Mouse (Mus musculus) heart, embryonic 10.5 days (tissue): ENCODE measurements around the gene Triobp. TPM values are rescaled to one million over a fixed set of nuclear protein-coding genes. Genes with fewer than 3 reads are reported as not detected.

ENCODE experiments used
- DNase-seq: peaks from one replicate; pipeline ENCODE4 v3.0.0-alpha.2; 2017; ENCODE audit warnings: low spot score
- H3K27ac ChIP-seq: fragments of 300-500 bp; sonication (generic); 2 replicates; pipeline ENCODE4 v1.5.1; 2016; ENCODE audit warnings: mild to moderate bottlenecking
- H3K27me3 ChIP-seq: fragments of 300-500 bp; sonication (generic); 2 replicates; pipeline ENCODE4 v1.6.1; 2016; ENCODE audit warnings: mild to moderate bottlenecking; ENCODE audit not compliant: poor library complexity, insufficient read depth, severe bottlenecking
- H3K36me3 ChIP-seq: fragments of 300-500 bp; sonication (generic); 2 replicates; pipeline ENCODE4 v1.6.1; 2016; ENCODE audit warnings: mild to moderate bottlenecking, moderate library complexity
- H3K4me1 ChIP-seq: fragments of 300-500 bp; sonication (generic); 2 replicates; pipeline ENCODE4 v1.6.1; 2016; ENCODE audit warnings: mild to moderate bottlenecking
- H3K4me3 ChIP-seq: fragments of 300-500 bp; sonication (generic); 2 replicates; pipeline ENCODE4 v1.5.1; 2016; ENCODE audit warnings: mild to moderate bottlenecking, moderate library complexity
- H3K9me3 ChIP-seq: fragments of 300-500 bp; sonication (generic); 2 replicates; pipeline ENCODE4 v1.6.1; 2016; ENCODE audit warnings: mild to moderate bottlenecking, moderate library complexity
- WGBS: fragments of 180-500 bp; shearing (Covaris S2); methylation state at CpG from one replicate; pipeline ENCODE4 v1.1.7; 2016; 5-methylcytosine and 5-hydroxymethylcytosine counted together
- polyA plus RNA-seq: library from polyadenylated mRNA; unstranded; fragments of >200 nt; fragmentation: Nextera tagmentation; extraction: Ambion mirVana; gene quantifications from 2 replicates; pipeline ENCODE4 v1.2.1, GENCODE M21; 2016

The Triobp gene
- polyA plus RNA-seq: 63.6 and 68.2 TPM in 2 replicates

GRCm38 (mm10) chr15:78947657-78948056, at the start of gene Triobp:
Gene Triobp (plus strand): TSS chr15:78947724.
- Histone ChIP-seq H3K9me3 (no peaks in the 10 kb centered on the region), H3K27ac (peak within 1 kb of the TSS; percentile 81), H3K36me3 (peaks cover 4% of the 10 kb centered on the region; the same call in 1 of the 2 replicates), H3K4me3 (peak within 1 kb of the TSS; percentile 60), H3K4me1 (peaks cover 24% of the 10 kb centered on the region), H3K27me3 (peaks cover 14% of the 10 kb centered on the region)
- WGBS: under 1% methylated on average over 24 of the region's 24 CpGs
- DNase-seq: peak; percentile 96

- H3K36me3 ChIP-seq: peaks cover 34% of the 10 kb centered on the region
- peak overlapping the region; percentile 92 for H3K27ac ChIP-seq
- 36% methylated on average over 6 of the region's 6 CpGs for WGBS
- peaks cover 84% of the 10 kb centered on the region for H3K4me1 ChIP-seq
- H3K4me3 ChIP-seq: peak overlapping the region; percentile 83
- H3K9me3 ChIP-seq: no peaks in the 10 kb centered on the region
- DNase-seq: no peak
- no peaks in the 10 kb centered on the region for H3K27me3 ChIP-seq
Observed at GRCm38 (mm10) chr15:78898507-78899001, 49.0 kb upstream of the Triobp start.

- Histone ChIP-seq H3K4me1 (peaks cover 76% of the 10 kb centered on the region), H3K27ac (peak within 1 kb of the TSS; percentile 92), H3K9me3 (no peaks in the 10 kb centered on the region), H3K27me3 (no peaks in the 10 kb centered on the region), H3K4me3 (peak within 1 kb of the TSS; percentile 83), H3K36me3 (peaks cover 35% of the 10 kb centered on the region)
- no peak for DNase-seq
- 1% methylated on average over 20 of the region's 20 CpGs for WGBS
Observed at GRCm38 (mm10) chr15:78899409-78899739, 48.1 kb upstream of the Triobp start, which contains the start of gene Gm49510. Gene Gm49510 (plus strand): TSS chr15:78899667.

DNA sequence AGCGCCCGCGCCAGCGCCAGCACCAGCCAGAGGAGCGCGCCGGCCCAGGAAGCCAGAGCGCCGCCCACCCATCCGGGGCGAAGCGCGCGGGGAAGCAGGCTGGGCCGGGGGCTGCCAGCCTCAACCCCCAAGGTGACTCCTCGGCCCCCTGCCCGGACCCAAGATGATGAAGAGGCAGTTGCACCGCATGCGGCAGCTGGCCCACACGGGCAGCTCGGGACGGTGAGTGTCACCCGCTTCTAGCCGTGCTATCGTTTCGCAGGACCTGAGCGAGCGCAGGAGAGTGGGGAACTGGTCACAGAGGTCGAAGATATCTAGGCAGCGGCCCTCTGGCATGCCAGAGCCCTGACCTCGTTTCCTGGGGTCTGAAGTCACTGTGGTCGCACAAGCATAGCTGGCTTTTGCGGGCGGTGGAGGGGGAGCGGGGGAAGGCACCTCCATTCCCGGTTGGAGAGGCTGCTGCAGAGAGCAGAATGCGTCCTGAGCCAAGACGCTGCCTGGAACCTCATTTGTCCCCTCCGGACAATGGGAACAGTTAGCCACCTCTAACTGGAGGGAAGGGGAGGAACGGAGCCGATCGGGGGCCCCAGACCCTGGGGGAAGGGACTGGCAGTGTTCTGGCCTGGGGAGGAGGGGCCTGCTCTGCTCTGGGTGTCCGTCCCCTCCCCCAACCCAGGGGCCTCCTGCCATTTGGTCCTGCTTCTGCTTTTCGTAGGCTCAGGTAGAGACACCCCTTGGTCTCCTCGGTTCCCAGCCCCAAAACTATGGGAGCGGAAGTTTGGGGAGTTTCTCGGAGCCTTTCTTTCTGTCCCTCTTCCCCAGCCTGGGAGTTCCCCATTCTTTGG, 47.6 kb upstream of the Triobp start, which contains the start of gene Sh3bp1:
TSS of gene Sh3bp1 (plus strand) at position 29 of the 845 bp plus-strand sequence.
- peak; percentile 91 for DNase-seq
- H3K4me3 ChIP-seq: peak within 1 kb of the TSS; percentile 83
- under 1% methylated on average over 47 of the region's 47 CpGs for WGBS
- H3K27me3 ChIP-seq: no peaks in the 10 kb centered on the region
- H3K27ac ChIP-seq: peak within 1 kb of the TSS; percentile 92
- peaks cover 41% of the 10 kb centered on the region for H3K36me3 ChIP-seq
- peaks cover 70% of the 10 kb centered on the region for H3K4me1 ChIP-seq
- H3K9me3 ChIP-seq: no peaks in the 10 kb centered on the region

GRCm38 (mm10) chr15:78900585-78901421, 46.7 kb upstream of the Triobp start:
- WGBS: 17% methylated on average over 18 of the region's 18 CpGs
- peaks cover 46% of the 10 kb centered on the region for H3K36me3 ChIP-seq
- H3K27me3 ChIP-seq: no peaks in the 10 kb centered on the region
- H3K4me1 ChIP-seq: peaks cover 62% of the 10 kb centered on the region
- peak overlapping the region; percentile 83 for H3K4me3 ChIP-seq
- H3K27ac ChIP-seq: peak overlapping the region; percentile 92
- H3K9me3 ChIP-seq: no peaks in the 10 kb centered on the region
- no peak for DNase-seq

DNA sequence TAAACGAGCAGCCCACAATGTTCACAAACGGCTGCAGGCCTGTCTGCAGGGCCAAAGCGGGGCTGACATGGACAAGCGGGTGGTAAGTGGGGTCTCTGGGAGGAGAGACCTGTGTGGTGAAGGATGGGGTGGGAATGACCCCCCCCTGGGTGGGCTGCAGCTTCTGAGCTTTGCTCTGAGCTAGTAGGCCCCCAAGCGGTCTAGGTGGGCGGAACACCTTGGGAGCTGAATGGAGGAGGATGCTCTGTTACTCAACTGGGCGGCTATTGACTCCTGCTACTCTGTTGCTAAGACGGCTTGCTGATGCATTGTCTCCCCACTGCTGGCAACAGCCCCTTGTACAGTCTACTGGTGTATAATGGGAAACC, 46.1 kb upstream of the Triobp start:
- Histone ChIP-seq H3K27ac (peak overlapping the region; percentile 92), H3K4me1 (peaks cover 56% of the 10 kb centered on the region), H3K27me3 (no peaks in the 10 kb centered on the region), H3K9me3 (no peaks in the 10 kb centered on the region), H3K36me3 (peaks cover 49% of the 10 kb centered on the region), H3K4me3 (peak overlapping the region; percentile 83)
- 54% methylated on average over 8 of the region's 8 CpGs for WGBS
- no peak for DNase-seq

- no peaks in the 10 kb centered on the region for H3K27me3 ChIP-seq
- H3K27ac ChIP-seq: no peak overlapping the region
- H3K36me3 ChIP-seq: peaks cover 67% of the 10 kb centered on the region
- H3K9me3 ChIP-seq: no peaks in the 10 kb centered on the region
- DNase-seq: no peak
- WGBS: 10% methylated on average over 2 of the region's 2 CpGs
- peaks cover 37% of the 10 kb centered on the region for H3K4me1 ChIP-seq
- no peak overlapping the region for H3K4me3 ChIP-seq
Observed at GRCm38 (mm10) chr15:78903243-78903642, 44.3 kb upstream of the Triobp start.

DNA sequence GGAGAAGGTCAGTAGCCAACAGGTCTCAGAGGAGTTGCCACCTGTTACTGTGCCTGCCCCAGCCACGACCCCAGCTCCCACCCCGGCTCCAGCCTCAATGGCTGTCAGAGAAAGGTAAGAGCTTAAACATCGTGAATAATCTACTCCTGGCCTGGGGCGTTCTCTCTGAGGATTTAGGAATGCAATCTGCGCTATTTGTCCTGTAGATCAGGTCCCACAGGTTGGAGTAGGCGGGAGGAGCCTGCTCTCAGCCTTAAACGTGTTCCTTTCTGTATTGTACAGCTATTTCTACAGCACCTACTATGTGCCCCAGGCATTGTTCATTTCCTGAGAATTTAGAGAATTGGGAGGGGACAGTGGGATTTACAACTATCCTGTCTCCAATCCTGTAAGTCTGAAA, 39.1 kb upstream of the Triobp start:
- WGBS: 85% methylated on average over 7 of the region's 7 CpGs
- H3K27ac ChIP-seq: no peak overlapping the region
- H3K9me3 ChIP-seq: no peaks in the 10 kb centered on the region
- H3K27me3 ChIP-seq: no peaks in the 10 kb centered on the region
- peaks cover 7% of the 10 kb centered on the region; the same call in 1 of the 2 replicates for H3K4me1 ChIP-seq
- peaks cover 91% of the 10 kb centered on the region for H3K36me3 ChIP-seq
- no peak overlapping the region for H3K4me3 ChIP-seq
- no peak for DNase-seq

DNA sequence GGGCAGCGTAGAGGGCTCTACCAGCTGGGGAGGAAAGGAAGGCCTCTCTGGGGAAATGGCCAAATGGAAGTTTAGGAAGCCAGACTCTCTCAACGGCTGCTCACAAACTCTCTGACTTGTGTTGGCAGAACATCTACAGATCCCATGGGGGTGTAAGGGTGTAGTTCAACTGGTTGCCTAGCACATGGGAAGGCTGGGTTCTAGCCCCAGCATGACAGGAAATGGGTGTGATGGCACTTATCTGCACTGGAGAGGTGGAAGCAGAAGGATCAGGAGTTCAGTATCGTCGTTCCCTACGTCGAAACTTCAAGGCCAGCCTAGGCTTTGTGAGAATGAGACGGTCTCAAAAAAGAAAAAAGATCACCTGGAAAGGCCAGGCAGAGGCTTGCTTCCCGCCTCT, 38.5 kb upstream of the Triobp start:
- no peak overlapping the region for H3K4me3 ChIP-seq
- 82% methylated on average over 8 of the region's 8 CpGs for WGBS
- no peaks in the 10 kb centered on the region for H3K9me3 ChIP-seq
- no peaks in the 10 kb centered on the region for H3K27me3 ChIP-seq
- peaks cover 85% of the 10 kb centered on the region for H3K36me3 ChIP-seq
- H3K27ac ChIP-seq: no peak overlapping the region
- H3K4me1 ChIP-seq: peaks cover 9% of the 10 kb centered on the region
- DNase-seq: no peak

DNA sequence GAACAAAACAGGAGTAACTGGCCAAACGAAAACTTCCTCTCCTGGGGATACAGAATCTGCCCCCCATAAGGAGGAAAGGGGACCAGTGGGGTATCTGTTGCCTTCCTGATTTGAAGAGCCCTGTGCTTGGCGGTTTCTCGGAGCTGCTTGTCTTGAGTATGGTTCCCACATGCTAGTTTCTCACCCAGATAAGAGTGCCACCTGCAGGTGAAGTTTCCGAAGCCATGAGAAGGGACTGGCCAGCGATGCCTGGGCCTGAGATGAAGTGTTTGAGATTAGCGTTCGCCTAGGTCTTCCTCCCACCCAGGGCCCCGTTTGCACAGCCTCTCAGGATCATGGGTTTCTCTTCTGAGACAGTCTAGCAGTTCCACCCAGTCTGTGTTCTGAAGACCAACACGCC, 35.5 kb upstream of the Triobp start:
- 36% methylated on average over 9 of the region's 9 CpGs for WGBS
- Histone ChIP-seq H3K9me3 (no peaks in the 10 kb centered on the region), H3K27me3 (no peaks in the 10 kb centered on the region), H3K4me1 (peaks cover 37% of the 10 kb centered on the region), H3K36me3 (peaks cover 55% of the 10 kb centered on the region), H3K27ac (no peak overlapping the region), H3K4me3 (no peak overlapping the region)
- DNase-seq: no peak

DNA sequence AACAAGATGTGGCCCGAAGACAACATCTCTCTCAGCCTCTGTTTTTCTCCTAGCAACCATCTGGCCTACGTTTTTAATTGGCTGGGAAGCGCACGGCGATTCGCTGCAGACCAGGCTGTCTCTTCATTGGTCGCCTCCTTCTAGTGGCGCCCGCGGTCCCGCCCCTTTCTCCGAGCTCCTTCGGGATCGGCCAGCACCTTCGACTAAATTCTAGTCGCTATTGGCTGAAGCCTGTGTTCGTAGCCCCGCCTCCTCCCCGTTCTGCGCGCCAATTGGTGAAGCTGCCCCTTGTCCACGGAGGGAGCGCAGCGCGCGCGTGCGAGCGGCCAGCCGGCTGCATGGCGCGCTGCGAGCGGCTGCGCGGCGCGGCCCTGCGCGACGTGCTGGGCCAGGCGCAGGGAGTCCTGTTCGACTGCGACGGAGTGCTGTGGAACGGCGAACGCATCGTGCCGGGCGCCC, 33.9 kb upstream of the Triobp start, which contains the start of gene Pdxp:
TSS of gene Pdxp (plus strand) at position 288 of the 459 bp plus-strand sequence.
- H3K27me3 ChIP-seq: no peaks in the 10 kb centered on the region
- no peaks in the 10 kb centered on the region for H3K9me3 ChIP-seq
- peak within 1 kb of the TSS; percentile 86 for H3K4me3 ChIP-seq
- peak; percentile 99 for DNase-seq
- H3K36me3 ChIP-seq: peaks cover 50% of the 10 kb centered on the region
- under 1% methylated on average over 51 of the region's 51 CpGs for WGBS
- H3K4me1 ChIP-seq: peaks cover 42% of the 10 kb centered on the region
- H3K27ac ChIP-seq: peak within 1 kb of the TSS; percentile 93

DNA sequence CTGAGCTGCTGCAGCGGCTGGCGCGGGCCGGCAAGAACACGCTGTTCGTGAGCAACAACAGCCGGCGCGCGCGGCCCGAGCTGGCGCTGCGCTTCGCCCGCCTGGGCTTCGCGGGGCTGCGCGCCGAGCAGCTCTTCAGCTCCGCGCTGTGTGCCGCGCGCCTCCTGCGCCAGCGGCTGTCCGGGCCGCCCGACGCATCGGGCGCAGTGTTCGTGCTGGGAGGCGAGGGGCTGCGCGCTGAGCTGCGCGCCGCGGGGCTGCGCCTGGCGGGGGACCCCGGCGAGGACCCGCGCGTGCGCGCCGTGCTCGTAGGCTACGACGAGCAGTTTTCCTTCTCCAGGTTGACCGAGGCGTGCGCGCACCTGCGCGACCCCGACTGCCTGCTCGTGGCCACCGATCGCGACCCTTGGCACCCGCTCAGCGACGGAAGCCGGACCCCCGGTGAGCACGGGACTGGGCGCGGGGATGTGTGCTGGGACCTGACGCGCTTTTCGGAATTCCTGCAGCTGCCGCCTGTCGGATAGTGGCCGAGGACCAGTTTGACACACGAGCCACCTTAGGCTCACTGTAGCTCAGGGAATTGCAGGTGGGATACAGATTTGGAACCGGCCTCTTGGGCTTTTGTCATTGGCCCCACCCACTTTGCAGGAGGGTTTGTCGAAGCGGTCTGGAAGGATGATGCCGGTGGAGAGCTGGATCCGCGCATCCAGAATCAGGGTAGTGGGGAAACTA, 33.3 kb upstream of the Triobp start:
- no peak for DNase-seq
- H3K9me3 ChIP-seq: no peaks in the 10 kb centered on the region
- H3K4me3 ChIP-seq: peak overlapping the region; percentile 86
- H3K27me3 ChIP-seq: no peaks in the 10 kb centered on the region
- peak overlapping the region; percentile 93 for H3K27ac ChIP-seq
- WGBS: under 1% methylated on average over 87 of the region's 87 CpGs
- peaks cover 40% of the 10 kb centered on the region for H3K4me1 ChIP-seq
- H3K36me3 ChIP-seq: peaks cover 49% of the 10 kb centered on the region
